Mouse (Mus musculus): ENCODE data around the gene Etd. TPM values are rescaled to one million over a fixed set of nuclear protein-coding genes. Genes with fewer than 3 reads are reported as not detected.

Gene Etd
- polyA plus RNA-seq (2012; fragmentation: generic; extraction: Trizol), result not detected

DNA sequence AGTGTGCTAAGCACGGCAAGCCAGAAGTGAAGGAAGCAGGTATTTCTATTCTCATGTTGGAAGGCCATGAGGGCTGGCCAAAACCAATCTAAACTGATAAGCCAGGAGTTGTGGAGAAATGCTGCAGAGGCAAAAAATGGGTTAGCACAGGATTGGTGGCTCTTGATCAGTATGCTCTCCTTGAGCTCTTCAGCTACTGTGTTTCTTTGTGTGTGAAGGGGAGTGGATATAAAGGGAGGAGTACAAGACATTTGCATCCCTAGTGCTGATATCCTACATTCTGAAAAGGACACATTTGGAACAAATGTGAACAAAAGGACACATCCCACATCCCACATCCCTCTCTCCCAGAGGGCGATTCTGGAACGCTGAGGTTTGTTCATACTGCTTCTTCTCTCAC, at the start of gene Etd:
Etd (plus strand) TSS at position 301 of the 400 bp plus-strand sequence.

Other genes starting within 250 kb of the Etd start
- gene Plac1, start 194.8 kb upstream of the Etd start, polyA plus RNA-seq (2012; fragmentation: generic; extraction: Trizol), result 1 to 10 TPM; 1.2 to 4.9 TPM
- gene Fam122b, start 165.1 kb upstream of the Etd start, polyA plus RNA-seq (2012; fragmentation: generic; extraction: Trizol), result 1 to 10 TPM in 1 of 2 experiments, under 1 TPM in 1; 0.28 to 4.2 TPM
- not detected for gene Fam122c, start 161.5 kb upstream of the Etd start, polyA plus RNA-seq (2012; fragmentation: generic; extraction: Trizol)
- 1 to 10 TPM in 1 of 2 experiments, under 1 TPM in 1; 0.28 to 3.1 TPM for gene Mospd1, start 64.4 kb upstream of the Etd start, polyA plus RNA-seq (2012; fragmentation: generic; extraction: Trizol)
- 1 to 10 TPM in 1 of 2 experiments, under 1 TPM in 1; 0.27 to 4.2 TPM for gene Rtl8c, start 173.1 kb downstream of the Etd start, polyA plus RNA-seq (2012; fragmentation: generic; extraction: Trizol)
- not detected for gene Gm14597, start 174.1 kb downstream of the Etd start, polyA plus RNA-seq (2012; fragmentation: generic; extraction: Trizol)
- gene Rtl8a, start 208.8 kb downstream of the Etd start, polyA plus RNA-seq (2012; fragmentation: generic; extraction: Trizol), result 100 to 1,000 TPM in 1 of 2 experiments, 10 to 100 TPM in 1; 68.1 to 123 TPM
- 100 to 1,000 TPM in 1 of 2 experiments, 10 to 100 TPM in 1; 67.4 to 140 TPM for gene Rtl8b, start 235.5 kb downstream of the Etd start, polyA plus RNA-seq (2012; fragmentation: generic; extraction: Trizol)

Data from C3H10T1/2 (cell line).